Mouse (Mus musculus) hindbrain, postnatal 0 days (tissue): Measurements from ENCODE around the gene Jaml. TPM values are rescaled to one million over a fixed set of nuclear protein-coding genes. Genes with fewer than 3 reads are reported as not detected.

Source experiments
- ATAC-seq: fragments of 200-750 bp; cut with Nextera tagmentation; 2 replicates; pipeline ENCODE4 v1.8.0; 2017; ENCODE audit warnings: mild to moderate bottlenecking, moderate TSS enrichment, moderate library complexity
- DNase-seq: peaks from one replicate; pipeline ENCODE4 v3.0.0-alpha.2; 2015; ENCODE audit warnings: low spot score
- H3K27ac ChIP-seq: fragments of 300-500 bp; sonication (generic); 2 replicates; pipeline ENCODE4 v1.5.1; 2014; ENCODE audit warnings: mild to moderate bottlenecking
- H3K27me3 ChIP-seq: fragments of 300-500 bp; sonication (generic); 2 replicates; pipeline ENCODE4 v1.6.1; 2014; ENCODE audit warnings: low read length, mixed read lengths; ENCODE audit not compliant: insufficient read depth
- H3K36me3 ChIP-seq: fragments of 300-500 bp; sonication (generic); 2 replicates; pipeline ENCODE4 v1.6.1; 2014; ENCODE audit warnings: low read length, mixed read lengths; ENCODE audit not compliant: insufficient read depth
- H3K4me1 ChIP-seq: fragments of 300-500 bp; sonication (generic); 2 replicates; pipeline ENCODE4 v1.6.1; 2014; ENCODE audit warnings: antibody characterized with exemption, low read length, mixed read lengths; ENCODE audit not compliant: insufficient read depth
- H3K4me2 ChIP-seq: fragments of 300-500 bp; sonication (generic); 2 replicates; pipeline ENCODE4 v1.6.1; 2014; ENCODE audit warnings: low read depth, mild to moderate bottlenecking, low read length, moderate library complexity, mixed read lengths
- H3K4me3 ChIP-seq: fragments of 300-500 bp; sonication (generic); 2 replicates; pipeline ENCODE4 v1.5.1; 2014; ENCODE audit warnings: low read length
- H3K9ac ChIP-seq: fragments of 300-500 bp; sonication (generic); replicated peaks from 2 replicates; pipeline ENCODE4 v1.6.1; 2014; ENCODE audit warnings: mild to moderate bottlenecking, low read length, moderate library complexity, mixed read lengths
- H3K9me3 ChIP-seq: fragments of 300-500 bp; sonication (generic); 2 replicates; pipeline ENCODE4 v1.6.1; 2016; ENCODE audit warnings: low read length, mixed read lengths
- CTCF ChIP-seq: IDR thresholded peaks from 2 replicates; pipeline ENCODE4 v1.5.1; 2016; ENCODE audit warnings: antibody characterized with exemption, control low read depth, low read depth
- WGBS: fragments of 180-500 bp; shearing (Covaris S2); extraction: QIAGEN DNeasy Blood & Tissue Kit; methylation state at CpG from one replicate; pipeline ENCODE4 v1.1.7; 2014; 5-methylcytosine and 5-hydroxymethylcytosine counted together
- polyA plus RNA-seq: library from polyadenylated mRNA; unstranded; fragments of >200 nt; fragmentation: Nextera tagmentation; extraction: Ambion mirVana; gene quantifications from 2 replicates; pipeline ENCODE4 v1.2.1, GENCODE M21; 2015
- total RNA-seq: library from RNA; depleted of rRNA; stranded (reverse); fragments of >200 nt; gene quantifications from 2 replicates; pipeline ENCODE4 v1.2.3, GENCODE M21; 2014

The Jaml gene
- total and polyA plus RNA-seq, 2 experiments from 2014 or later, result 0.40 TPM; not detected in 1

- TF ChIP-seq CTCF, result no peak
- Histone ChIP-seq H3K4me3 (no peak overlapping the region), H3K9ac (no peak overlapping the region), H3K4me1 (no peaks in the 10 kb centered on the region), H3K27me3 (peaks cover 9% of the 10 kb centered on the region; the same call in 1 of the 2 replicates), H3K36me3 (peaks cover 9% of the 10 kb centered on the region; the same call in 1 of the 2 replicates), H3K4me2 (no peak overlapping the region), H3K27ac (no peak overlapping the region), H3K9me3 (no peaks in the 10 kb centered on the region)
- no peak for DNase-seq
- ATAC-seq, result no peak
- 81% methylated on average over 3 of the region's 3 CpGs for WGBS
Observed at GRCm38 (mm10) chr9:45130119-45130518, 51.1 kb downstream of the Jaml start.

DNA sequence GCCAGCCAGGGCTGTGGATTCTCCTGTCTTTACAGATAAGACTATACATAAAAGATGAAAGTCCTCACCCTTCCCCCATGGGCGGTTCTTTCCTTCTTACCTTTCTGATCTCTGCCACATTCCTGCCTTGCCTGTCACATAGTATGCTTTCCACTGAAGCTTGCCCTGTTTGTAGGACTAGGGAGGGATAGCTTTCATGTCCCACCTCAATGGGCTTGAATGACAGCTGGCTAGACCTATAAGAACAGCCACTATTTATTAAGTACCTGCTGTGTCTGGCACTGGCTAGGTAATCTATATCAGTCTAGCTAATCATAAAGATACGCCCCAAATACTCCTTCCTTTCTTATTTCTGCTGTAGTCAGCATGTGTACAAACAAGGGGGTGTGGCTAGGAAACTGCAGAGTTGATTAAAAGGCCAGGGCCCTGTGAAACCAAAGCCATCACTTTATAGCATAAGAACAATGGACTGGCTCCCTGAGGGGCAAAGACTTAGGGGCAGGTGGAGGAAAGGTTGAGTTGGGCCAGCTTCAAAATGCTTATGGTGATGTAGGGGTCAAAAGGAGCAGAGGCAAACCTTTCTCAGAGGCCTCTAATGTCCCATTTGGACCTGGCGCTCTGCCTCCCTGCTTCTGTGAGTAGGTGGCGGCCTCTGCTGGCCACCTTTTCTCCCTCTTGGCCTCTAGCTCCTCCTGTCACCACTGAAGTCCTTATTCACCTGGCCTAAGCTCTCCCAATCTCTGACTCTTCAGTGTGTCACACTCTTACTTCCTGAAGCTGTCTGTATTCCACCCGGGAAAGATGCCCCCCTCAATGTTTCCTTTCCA is 54.7 kb downstream of the Jaml start:
- H3K36me3 ChIP-seq, result no peaks in the 10 kb centered on the region
- peak; percentile 68 for DNase-seq
- no peak overlapping the region for H3K9ac ChIP-seq
- peaks cover 33% of the 10 kb centered on the region for H3K27me3 ChIP-seq
- H3K27ac ChIP-seq, result no peak overlapping the region
- no peak overlapping the region for H3K4me3 ChIP-seq
- WGBS, result 27% methylated on average over 5 of the region's 5 CpGs
- no peaks in the 10 kb centered on the region for H3K4me1 ChIP-seq
- peak; percentile 76 for TF ChIP-seq CTCF
- no peak overlapping the region for H3K4me2 ChIP-seq
- no peaks in the 10 kb centered on the region for H3K9me3 ChIP-seq
- no peak for ATAC-seq

- DNase-seq, result no peak
- Histone ChIP-seq H3K4me3 (no peak overlapping the region), H3K27ac (no peak overlapping the region), H3K27me3 (peaks cover 50% of the 10 kb centered on the region), H3K36me3 (no peaks in the 10 kb centered on the region), H3K4me1 (no peaks in the 10 kb centered on the region), H3K4me2 (no peak overlapping the region), H3K9ac (no peak overlapping the region), H3K9me3 (no peaks in the 10 kb centered on the region)
- TF ChIP-seq CTCF, result no peak
- no peak for ATAC-seq
- 19% methylated on average over 7 of the region's 7 CpGs for WGBS
Observed at GRCm38 (mm10) chr9:45136442-45137169, 57.6 kb downstream of the Jaml start.

DNA sequence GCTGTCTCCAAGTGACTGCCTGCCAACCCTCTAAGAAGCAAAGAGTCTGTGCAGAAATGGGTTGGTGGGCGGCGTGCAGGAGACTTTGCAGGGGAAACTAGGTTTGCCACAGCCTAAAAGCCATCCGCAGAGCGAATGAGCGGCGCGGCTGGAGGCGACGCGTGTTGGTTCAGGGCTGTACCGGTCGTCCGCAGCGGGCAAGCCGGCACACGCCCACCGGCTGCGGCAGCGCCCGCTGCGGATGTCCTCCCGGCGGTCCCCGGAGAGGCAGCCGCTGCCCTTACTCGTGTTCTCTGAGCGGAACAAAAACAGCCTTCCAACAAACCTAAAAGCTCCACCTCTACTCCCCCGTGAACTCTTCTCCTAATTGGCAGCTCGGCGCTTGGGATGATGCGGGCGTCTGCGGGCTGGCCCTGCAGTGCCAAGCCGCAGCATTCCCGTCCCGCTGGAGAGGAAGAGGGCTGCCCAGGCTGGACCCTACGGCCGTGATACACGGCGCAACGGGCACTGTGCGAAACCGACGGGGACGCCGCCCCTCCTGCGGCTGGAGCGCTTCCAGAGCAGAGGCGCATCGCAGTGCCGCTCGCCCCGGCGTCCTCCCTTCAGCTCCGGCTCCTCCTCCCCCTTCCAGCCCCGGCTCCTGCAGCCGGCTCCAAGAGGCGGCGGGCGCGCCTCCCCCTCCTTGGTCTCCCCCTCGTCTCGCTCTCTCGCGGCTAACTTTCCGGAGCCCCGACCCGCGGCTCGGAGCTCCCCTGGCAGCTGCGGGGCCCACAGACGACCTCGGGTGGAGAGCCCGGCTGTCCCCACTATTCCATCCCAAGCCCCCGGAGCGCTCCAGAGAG is 59.4 kb downstream of the Jaml start, which contains the start of gene Scn4b:
Gene Scn4b (plus strand): TSS at position 205 of the 842 bp plus-strand sequence.
- H3K27ac ChIP-seq, result no peak within 1 kb of the TSS

DNA sequence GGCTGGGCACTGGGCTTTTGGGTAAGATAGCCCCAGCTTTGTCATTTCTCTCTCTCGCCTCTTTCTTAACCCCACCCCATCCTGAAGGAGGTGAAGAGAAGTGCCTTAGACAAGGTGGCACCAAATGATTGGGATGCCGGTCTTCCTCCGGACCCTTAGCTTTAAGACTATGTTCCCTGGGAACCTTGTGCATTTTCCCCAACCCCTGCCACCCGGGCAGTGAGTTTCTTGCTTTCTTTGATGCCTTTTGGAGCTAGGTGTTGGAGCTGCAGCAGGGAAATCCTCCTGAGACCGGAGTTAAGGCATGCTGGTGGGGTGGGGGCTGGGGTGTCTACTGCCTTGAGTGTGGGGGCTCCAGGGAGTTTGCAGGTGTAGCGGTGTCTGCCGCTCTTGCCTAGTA is 60.1 kb downstream of the Jaml start:
- Histone ChIP-seq H3K4me1 (no peaks in the 10 kb centered on the region), H3K9ac (no peak overlapping the region), H3K9me3 (no peaks in the 10 kb centered on the region), H3K4me3 (peak overlapping the region; percentile 48), H3K4me2 (peak overlapping the region; percentile 77), H3K27ac (no peak overlapping the region), H3K27me3 (peaks cover 54% of the 10 kb centered on the region), H3K36me3 (no peaks in the 10 kb centered on the region)
- 4% methylated on average over 7 of the region's 7 CpGs for WGBS
- TF ChIP-seq CTCF, result no peak
- ATAC-seq, result no peak
- no peak for DNase-seq

More for the DNA sequence above, 59.4 kb downstream of the Jaml start, which contains the start of gene Scn4b:
- Histone ChIP-seq H3K9ac (peak within 1 kb of the TSS; percentile 34), H3K9me3 (no peaks in the 10 kb centered on the region), H3K4me2 (peak within 1 kb of the TSS; percentile 77), H3K36me3 (no peaks in the 10 kb centered on the region), H3K4me3 (peak within 1 kb of the TSS; percentile 48), H3K27me3 (peaks cover 50% of the 10 kb centered on the region), H3K4me1 (no peaks in the 10 kb centered on the region)
- WGBS, result under 1% methylated on average over 70 of the region's 76 CpGs
- 0 out of 2 replicates have a peak, but pooled peaks have one; percentile 30 for ATAC-seq
- no peak for TF ChIP-seq CTCF
- peak; percentile 44 for DNase-seq

DNA sequence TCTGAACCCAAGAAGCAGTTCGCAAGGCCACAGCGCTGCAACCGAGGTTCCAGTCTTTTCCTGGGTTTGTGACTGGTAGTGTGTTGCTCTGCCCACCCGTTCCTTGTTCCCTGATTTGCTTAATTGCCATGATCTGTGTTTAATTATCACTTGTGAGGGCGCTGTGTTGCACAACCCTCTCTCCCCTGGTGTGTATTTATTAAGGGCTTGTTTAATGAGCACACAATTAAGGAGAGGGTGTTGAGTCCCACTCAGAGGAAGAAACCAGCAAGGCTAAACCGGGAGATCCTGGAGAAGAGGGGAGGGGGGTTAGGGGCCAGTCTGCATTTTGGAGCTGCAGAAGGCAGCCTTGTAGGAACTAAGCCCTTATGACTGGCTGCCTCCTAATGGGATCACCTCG is 62.0 kb downstream of the Jaml start:
- peaks cover 50% of the 10 kb centered on the region for H3K27me3 ChIP-seq
- TF ChIP-seq CTCF, result no peak
- DNase-seq (no peak), ATAC-seq (no peak)
- H3K36me3 ChIP-seq, result no peaks in the 10 kb centered on the region
- 0 out of 2 replicates have a peak, but pooled peaks cover under 1% of the 10 kb centered on the region for H3K4me1 ChIP-seq
- H3K27ac ChIP-seq, result no peak overlapping the region
- no peak overlapping the region for H3K4me2 ChIP-seq
- H3K9me3 ChIP-seq, result no peaks in the 10 kb centered on the region
- H3K9ac ChIP-seq, result no peak overlapping the region
- H3K4me3 ChIP-seq, result no peak overlapping the region
- WGBS, result 59% methylated on average over 7 of the region's 7 CpGs
